Mouse (Mus musculus) hindbrain, postnatal 0 days (tissue): ENCODE data around the gene Gm42791. TPM values are rescaled to one million over a fixed set of nuclear protein-coding genes. Genes with fewer than 3 reads are reported as not detected.

Source experiments
- ATAC-seq: fragments of 200-750 bp; cut with Nextera tagmentation; 2 replicates; pipeline ENCODE4 v1.8.0; 2017; ENCODE audit warnings: mild to moderate bottlenecking, moderate TSS enrichment, moderate library complexity
- DNase-seq: peaks from one replicate; pipeline ENCODE4 v3.0.0-alpha.2; 2015; ENCODE audit warnings: low spot score
- H3K27ac ChIP-seq: fragments of 300-500 bp; sonication (generic); 2 replicates; pipeline ENCODE4 v1.5.1; 2014; ENCODE audit warnings: mild to moderate bottlenecking
- H3K27me3 ChIP-seq: fragments of 300-500 bp; sonication (generic); 2 replicates; pipeline ENCODE4 v1.6.1; 2014; ENCODE audit warnings: low read length, mixed read lengths; ENCODE audit not compliant: insufficient read depth
- H3K36me3 ChIP-seq: fragments of 300-500 bp; sonication (generic); 2 replicates; pipeline ENCODE4 v1.6.1; 2014; ENCODE audit warnings: low read length, mixed read lengths; ENCODE audit not compliant: insufficient read depth
- H3K4me1 ChIP-seq: fragments of 300-500 bp; sonication (generic); 2 replicates; pipeline ENCODE4 v1.6.1; 2014; ENCODE audit warnings: antibody characterized with exemption, low read length, mixed read lengths; ENCODE audit not compliant: insufficient read depth
- H3K4me2 ChIP-seq: fragments of 300-500 bp; sonication (generic); 2 replicates; pipeline ENCODE4 v1.6.1; 2014; ENCODE audit warnings: low read depth, mild to moderate bottlenecking, low read length, moderate library complexity, mixed read lengths
- H3K4me3 ChIP-seq: fragments of 300-500 bp; sonication (generic); 2 replicates; pipeline ENCODE4 v1.5.1; 2014; ENCODE audit warnings: low read length
- H3K9ac ChIP-seq: fragments of 300-500 bp; sonication (generic); replicated peaks from 2 replicates; pipeline ENCODE4 v1.6.1; 2014; ENCODE audit warnings: mild to moderate bottlenecking, low read length, moderate library complexity, mixed read lengths
- H3K9me3 ChIP-seq: fragments of 300-500 bp; sonication (generic); 2 replicates; pipeline ENCODE4 v1.6.1; 2016; ENCODE audit warnings: low read length, mixed read lengths
- CTCF ChIP-seq: IDR thresholded peaks from 2 replicates; pipeline ENCODE4 v1.5.1; 2016; ENCODE audit warnings: antibody characterized with exemption, control low read depth, low read depth
- WGBS: fragments of 180-500 bp; shearing (Covaris S2); extraction: QIAGEN DNeasy Blood & Tissue Kit; methylation state at CpG from one replicate; pipeline ENCODE4 v1.1.7; 2014; 5-methylcytosine and 5-hydroxymethylcytosine counted together
- polyA plus RNA-seq: library from polyadenylated mRNA; unstranded; fragments of >200 nt; fragmentation: Nextera tagmentation; extraction: Ambion mirVana; gene quantifications from 2 replicates; pipeline ENCODE4 v1.2.1, GENCODE M21; 2015
- total RNA-seq: library from RNA; depleted of rRNA; stranded (reverse); fragments of >200 nt; gene quantifications from 2 replicates; pipeline ENCODE4 v1.2.3, GENCODE M21; 2014

The Gm42791 gene
- total and polyA plus RNA-seq, 2 experiments from 2014 or later: 1.6 TPM; not detected in 1

GRCm38 (mm10) chr5:148909057-148909395 lies 85.9 kb downstream of the Gm42791 start:
- no peak overlapping the region for H3K9ac ChIP-seq
- peaks cover under 1% of the 10 kb centered on the region; the same call in 1 of the 2 replicates for H3K36me3 ChIP-seq
- ATAC-seq (peak; percentile 70), DNase-seq (peak; percentile 63)
- no peaks in the 10 kb centered on the region for H3K4me1 ChIP-seq
- H3K27ac ChIP-seq: peak overlapping the region; percentile 62
- no peak overlapping the region for H3K4me2 ChIP-seq
- TF ChIP-seq CTCF: peak; percentile 19; the same call in 1 of the 2 replicates
- no peaks in the 10 kb centered on the region for H3K9me3 ChIP-seq
- H3K4me3 ChIP-seq: no peak overlapping the region
- 13% methylated on average over 7 of the region's 7 CpGs for WGBS
- H3K27me3 ChIP-seq: no peaks in the 10 kb centered on the region

- 26% methylated on average over 17 of the region's 17 CpGs for WGBS
- Histone ChIP-seq H3K27ac (peak overlapping the region; percentile 62), H3K36me3 (peaks cover 4% of the 10 kb centered on the region; the same call in 1 of the 2 replicates), H3K9me3 (no peaks in the 10 kb centered on the region), H3K9ac (no peak overlapping the region), H3K4me2 (no peak overlapping the region), H3K4me1 (no peaks in the 10 kb centered on the region), H3K4me3 (no peak overlapping the region), H3K27me3 (no peaks in the 10 kb centered on the region)
- ATAC-seq (peak; percentile 74), DNase-seq (peak; percentile 60)
- TF ChIP-seq CTCF: no peak
Observed at GRCm38 (mm10) chr5:148908191-148909056, 86.5 kb downstream of the Gm42791 start.

- Histone ChIP-seq H3K27me3 (no peaks in the 10 kb centered on the region), H3K9me3 (no peaks in the 10 kb centered on the region), H3K4me3 (no peak overlapping the region), H3K9ac (no peak overlapping the region), H3K4me1 (no peaks in the 10 kb centered on the region), H3K4me2 (no peak overlapping the region), H3K36me3 (peaks cover 8% of the 10 kb centered on the region), H3K27ac (no peak overlapping the region)
- no peak for TF ChIP-seq CTCF
- no peak for ATAC-seq
- no peak for DNase-seq
- WGBS: 84% methylated on average over 4 of the region's 4 CpGs
Observed at GRCm38 (mm10) chr5:148906305-148906704, 88.6 kb downstream of the Gm42791 start.

GRCm38 (mm10) chr5:148904846-148905245 lies 90.1 kb downstream of the Gm42791 start:
- TF ChIP-seq CTCF: peak; percentile 69
- H3K9me3 ChIP-seq: no peaks in the 10 kb centered on the region
- ATAC-seq (no peak), DNase-seq (peak; percentile 63)
- no peak overlapping the region for H3K9ac ChIP-seq
- no peak overlapping the region for H3K4me3 ChIP-seq
- no peak overlapping the region for H3K4me2 ChIP-seq
- H3K36me3 ChIP-seq: peaks cover 8% of the 10 kb centered on the region
- H3K27ac ChIP-seq: no peak overlapping the region
- WGBS: 68% methylated on average over 6 of the region's 6 CpGs
- no peaks in the 10 kb centered on the region for H3K27me3 ChIP-seq
- no peaks in the 10 kb centered on the region for H3K4me1 ChIP-seq

GRCm38 (mm10) chr5:148899361-148899760 lies 95.6 kb downstream of the Gm42791 start:
- 89% methylated on average over 7 of the region's 7 CpGs for WGBS
- Histone ChIP-seq H3K27ac (no peak overlapping the region), H3K27me3 (no peaks in the 10 kb centered on the region), H3K4me1 (peaks cover 5% of the 10 kb centered on the region; the same call in 1 of the 2 replicates), H3K4me3 (no peak overlapping the region), H3K4me2 (no peak overlapping the region), H3K9ac (no peak overlapping the region), H3K9me3 (no peaks in the 10 kb centered on the region), H3K36me3 (peaks cover 14% of the 10 kb centered on the region)
- ATAC-seq (no peak), DNase-seq (no peak)
- no peak for TF ChIP-seq CTCF

GRCm38 (mm10) chr5:148897941-148898417 lies 97.0 kb downstream of the Gm42791 start:
- Histone ChIP-seq H3K4me3 (no peak overlapping the region), H3K9me3 (no peaks in the 10 kb centered on the region), H3K27ac (0 out of 2 replicates have a peak overlapping the region, but pooled peaks have one; percentile 20), H3K4me2 (no peak overlapping the region), H3K9ac (no peak overlapping the region), H3K27me3 (no peaks in the 10 kb centered on the region), H3K4me1 (peaks cover 5% of the 10 kb centered on the region; the same call in 1 of the 2 replicates), H3K36me3 (peaks cover 12% of the 10 kb centered on the region)
- ATAC-seq (0 out of 2 replicates have a peak, but pooled peaks have one; percentile 44), DNase-seq (peak; percentile 45)
- no peak for TF ChIP-seq CTCF
- 36% methylated on average over 12 of the region's 12 CpGs for WGBS
